Mouse (Mus musculus) liver, adult 2 months (tissue): ENCODE measurements around the gene Ino80d. TPM values are rescaled to one million over a fixed set of nuclear protein-coding genes. Genes with fewer than 3 reads are reported as not detected.

Experiments used
- DNase-seq: peaks from one replicate; pipeline ENCODE4 v3.0.0-alpha.2; 2011; ENCODE audit warnings: low read depth, low spot score; ENCODE audit errors: extremely low read depth
- H3K27ac ChIP-seq: fragments of 200-500 bp; replicated peaks from 2 replicates; pipeline ENCODE4 v1.5.1; 2012; ENCODE audit warnings: low read depth, mild to moderate bottlenecking, control low read depth, inconsistent platforms, low read length; ENCODE audit not compliant: insufficient read depth
- H3K27me3 ChIP-seq: fragments of 200-500 bp; 2 replicates; pipeline ENCODE4 v1.6.1; 2012; ENCODE audit warnings: mild to moderate bottlenecking, moderate library complexity, low read length, inconsistent platforms; ENCODE audit not compliant: control insufficient read depth, insufficient read depth
- H3K36me3 ChIP-seq: fragments of 200-500 bp; 2 replicates; pipeline ENCODE4 v1.6.1; 2012; ENCODE audit warnings: low read length, inconsistent platforms; ENCODE audit not compliant: control insufficient read depth, insufficient read depth
- H3K4me1 ChIP-seq: fragments of 200-500 bp; 2 replicates; pipeline ENCODE4 v1.6.1; 2011; ENCODE audit warnings: low read length; ENCODE audit not compliant: control insufficient read depth, insufficient read depth
- H3K4me3 ChIP-seq: fragments of 200-500 bp; 2 replicates; pipeline ENCODE4 v1.5.1; 2011; ENCODE audit warnings: low read depth, mild to moderate bottlenecking, control low read depth, low read length, moderate library complexity; ENCODE audit not compliant: insufficient read depth
- H3K79me2 ChIP-seq: fragments of 200-500 bp; 2 replicates; pipeline ENCODE4 v1.6.1; 2012; ENCODE audit warnings: inconsistent platforms, mild to moderate bottlenecking, low read length, moderate library complexity; ENCODE audit not compliant: control insufficient read depth, insufficient read depth
- H3K9ac ChIP-seq: fragments of 200-500 bp; 2 replicates; pipeline ENCODE4 v1.6.1; 2012; ENCODE audit warnings: low read depth, mild to moderate bottlenecking, control low read depth, inconsistent platforms, low read length
- CTCF ChIP-seq: fragments of 200-500 bp; IDR thresholded peaks from 2 replicates; pipeline ENCODE4 v1.5.1; 2011; ENCODE audit warnings: low read depth, low read length, control low read depth
- POLR2A ChIP-seq: fragments of 200-500 bp; IDR thresholded peaks from 2 replicates; pipeline ENCODE4 v1.6.1; 2011; ENCODE audit warnings: low read length, control low read depth; ENCODE audit not compliant: insufficient read depth; ENCODE audit errors: extremely low read depth
- WGBS: fragments of 180-500 bp; shearing (Covaris S2); methylation state at CpG from one replicate; pipeline ENCODE4 v1.1.7; 2018; 5-methylcytosine and 5-hydroxymethylcytosine counted together
- polyA plus RNA-seq: library from polyadenylated mRNA; depleted of rRNA; stranded (reverse); fragments of >200 nt; gene quantifications from 2 replicates; pipeline ENCODE4 v1.2.3, GENCODE M21; 2012
- total RNA-seq: library from RNA; depleted of rRNA; stranded (reverse); fragments of >200 nt; gene quantifications from 2 replicates; pipeline ENCODE4 v1.2.3, GENCODE M21; 2014

The Ino80d gene
- total and polyA plus RNA-seq, 2 experiments, result 5.2 to 5.3 TPM

GRCm38 (mm10) chr1:63100196-63100595 is 14.3 kb downstream of the Ino80d start:
- TF ChIP-seq POLR2A, result no peak
- no peak for TF ChIP-seq CTCF
- no peak overlapping the region for H3K27ac ChIP-seq
- H3K79me2 ChIP-seq, result peaks cover 38% of the 10 kb centered on the region; the same call in 1 of the 2 replicates
- H3K9ac ChIP-seq, result no peak overlapping the region
- no peak for DNase-seq
- H3K4me1 ChIP-seq, result no peaks in the 10 kb centered on the region
- H3K36me3 ChIP-seq, result peaks cover 45% of the 10 kb centered on the region
- H3K4me3 ChIP-seq, result no peak overlapping the region
- WGBS, result 96% methylated on average over 8 of the region's 8 CpGs
- no peaks in the 10 kb centered on the region for H3K27me3 ChIP-seq

- peaks cover 32% of the 10 kb centered on the region; the same call in 1 of the 2 replicates for H3K79me2 ChIP-seq
- no peak overlapping the region for H3K9ac ChIP-seq
- DNase-seq, result no peak
- WGBS, result 81% methylated on average over 4 of the region's 4 CpGs
- no peak overlapping the region for H3K4me3 ChIP-seq
- no peaks in the 10 kb centered on the region for H3K4me1 ChIP-seq
- no peak overlapping the region for H3K27ac ChIP-seq
- TF ChIP-seq POLR2A (no peak), CTCF (no peak)
- no peaks in the 10 kb centered on the region for H3K27me3 ChIP-seq
- H3K36me3 ChIP-seq, result peaks cover 50% of the 10 kb centered on the region
Observed at GRCm38 (mm10) chr1:63098831-63099230, 15.6 kb downstream of the Ino80d start.

- peaks cover 26% of the 10 kb centered on the region; the same call in 1 of the 2 replicates for H3K79me2 ChIP-seq
Observed at GRCm38 (mm10) chr1:63096071-63096470, 18.4 kb downstream of the Ino80d start.

GRCm38 (mm10) chr1:63089795-63090194 is 24.7 kb downstream of the Ino80d start:
- peak; percentile 38 for DNase-seq
- no peak overlapping the region for H3K4me3 ChIP-seq
- TF ChIP-seq CTCF (no peak), POLR2A (no peak)
- H3K27me3 ChIP-seq, result no peaks in the 10 kb centered on the region
- H3K9ac ChIP-seq, result no peak overlapping the region
- peaks cover 43% of the 10 kb centered on the region for H3K36me3 ChIP-seq
- H3K79me2 ChIP-seq, result peaks cover 3% of the 10 kb centered on the region; the same call in 1 of the 2 replicates
- 73% methylated on average over 5 of the region's 5 CpGs for WGBS
- no peaks in the 10 kb centered on the region for H3K4me1 ChIP-seq
- no peak overlapping the region for H3K27ac ChIP-seq

More at GRCm38 (mm10) chr1:63096071-63096470, 18.4 kb downstream of the Ino80d start:
- Histone ChIP-seq H3K4me3 (no peak overlapping the region), H3K4me1 (no peaks in the 10 kb centered on the region), H3K9ac (no peak overlapping the region), H3K36me3 (peaks cover 52% of the 10 kb centered on the region), H3K27ac (no peak overlapping the region), H3K27me3 (no peaks in the 10 kb centered on the region)
- WGBS, result 84% methylated on average over 5 of the region's 5 CpGs
- no peak for TF ChIP-seq CTCF
- no peak for TF ChIP-seq POLR2A
- no peak for DNase-seq

GRCm38 (mm10) chr1:63088614-63089013 is 25.9 kb downstream of the Ino80d start:
- Histone ChIP-seq H3K27me3 (no peaks in the 10 kb centered on the region), H3K36me3 (peaks cover 37% of the 10 kb centered on the region), H3K79me2 (peaks cover 3% of the 10 kb centered on the region; the same call in 1 of the 2 replicates), H3K9ac (no peak overlapping the region), H3K4me3 (no peak overlapping the region), H3K4me1 (no peaks in the 10 kb centered on the region), H3K27ac (no peak overlapping the region)
- DNase-seq, result peak; percentile 26
- TF ChIP-seq POLR2A (no peak), CTCF (no peak)
- WGBS, result 91% methylated on average over 1 of the region's 1 CpGs

- H3K4me3 ChIP-seq, result no peak overlapping the region
- no peak for DNase-seq
- no peak overlapping the region for H3K9ac ChIP-seq
- H3K36me3 ChIP-seq, result peaks cover 33% of the 10 kb centered on the region
- H3K27ac ChIP-seq, result no peak overlapping the region
- 58% methylated on average over 5 of the region's 5 CpGs for WGBS
- no peaks in the 10 kb centered on the region for H3K27me3 ChIP-seq
- TF ChIP-seq CTCF (no peak), POLR2A (no peak)
- H3K4me1 ChIP-seq, result no peaks in the 10 kb centered on the region
- H3K79me2 ChIP-seq, result no peaks in the 10 kb centered on the region; the same call in 1 of the 2 replicates
Observed at GRCm38 (mm10) chr1:63080277-63080676, 34.2 kb downstream of the Ino80d start.
